Mouse (Mus musculus) cerebellum, postnatal 36 days (tissue): ENCODE measurements at regions not wholly inside any gene's neighbourhood (a gene's known extent, or its start where the extent isn't known, plus 50 kb on each side); places are given as distances from the start of the nearest gene placed in this dataset.
"Not testable (repeated sequence)": the region's sequence is repeated elsewhere in the genome, so short reads cannot be mapped to it uniquely, and the experiment has no call there.

Experiments
- DNase-seq, 2 experiments: peaks; one replicate each; pipeline ENCODE4 v3.0.0; 2021 to 2022; ENCODE audit warnings: mixed read lengths in 2 of 2

- DNase-seq, result no peak
Observed at GRCm38 (mm10) chr8:97234551-97235107, 1346.3 kb upstream of the Got2 start.

DNA sequence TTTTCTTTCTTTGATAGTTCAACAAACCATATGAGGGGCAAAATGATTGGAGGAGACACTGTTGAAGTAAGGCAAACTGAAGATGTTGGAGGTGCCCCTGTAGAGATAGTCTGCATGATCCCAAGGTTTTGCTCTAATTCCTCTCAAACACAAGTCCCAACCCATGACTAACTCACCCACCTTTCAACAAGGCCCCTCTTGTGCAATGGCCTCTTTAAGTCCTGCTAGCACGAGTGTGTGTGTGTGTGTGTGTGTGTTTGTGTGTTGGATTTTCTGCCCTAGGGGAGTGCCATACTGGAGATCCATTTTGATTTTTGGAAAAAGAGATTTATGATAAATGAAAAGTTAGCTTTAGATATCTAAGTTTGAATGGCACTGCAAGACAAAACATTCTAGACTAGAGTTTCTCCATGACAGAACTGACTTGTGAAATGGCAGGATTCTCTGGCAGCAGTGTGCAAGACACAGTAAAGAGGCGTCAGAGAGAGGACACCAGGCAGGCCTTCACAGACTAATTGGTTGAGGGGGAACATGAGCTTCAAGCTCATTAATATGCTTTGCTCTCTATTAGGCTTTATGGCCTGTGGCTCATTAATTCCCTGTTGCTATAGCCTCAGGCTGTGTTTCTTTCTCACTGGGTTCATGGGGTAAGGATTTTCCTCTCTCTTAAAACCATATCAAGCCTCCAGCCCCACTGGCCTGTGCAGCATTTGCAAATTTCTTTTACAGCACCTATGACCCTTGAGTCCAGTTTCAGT is 1344.5 kb upstream of the Got2 start:
- no peak for DNase-seq

- no peak for DNase-seq
Observed at GRCm38 (mm10) chr8:97231652-97232051, 1343.3 kb upstream of the Got2 start.

DNA sequence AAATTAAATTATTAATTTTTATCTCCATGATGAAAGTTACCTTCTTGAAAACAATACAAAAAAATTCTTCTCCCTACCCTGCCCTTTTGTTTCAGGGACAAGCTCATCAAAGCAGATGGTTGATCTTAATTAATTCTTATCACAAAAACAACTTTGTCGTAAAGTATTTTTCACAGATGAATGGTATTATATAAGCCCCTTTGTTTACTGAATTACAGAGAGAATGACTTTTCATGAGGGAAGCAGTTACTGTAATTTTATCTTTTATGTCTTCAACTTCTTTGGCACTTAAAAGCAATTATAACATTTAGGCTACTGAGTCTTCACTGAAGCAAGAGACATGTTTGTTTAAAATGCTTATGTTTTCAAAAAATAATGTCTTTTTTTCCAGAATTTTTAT is 1303.5 kb upstream of the Got2 start:
- DNase-seq, result no peak

GRCm38 (mm10) chr8:97183831-97184230 is 1295.5 kb upstream of the Got2 start:
- DNase-seq, result peak; percentile 13 to 29

DNA sequence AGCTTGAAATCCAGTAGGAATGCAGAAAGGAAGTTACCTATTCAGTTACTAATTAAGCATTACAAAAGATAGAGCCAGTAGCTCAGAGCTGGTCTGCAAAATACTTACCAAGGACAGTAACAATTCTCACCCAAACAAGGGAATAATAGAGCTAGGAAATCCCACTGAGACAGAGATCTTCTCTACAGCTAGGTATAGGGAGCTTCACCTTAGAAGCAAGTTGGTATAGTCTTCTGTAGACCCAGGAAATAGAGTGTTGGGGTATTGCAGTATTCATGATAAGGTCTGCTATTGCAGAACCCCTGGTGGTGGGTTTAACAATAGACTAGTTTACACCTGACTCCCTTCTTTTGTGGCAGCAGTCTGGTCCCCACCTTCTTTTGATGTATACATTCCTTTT is 1294.1 kb upstream of the Got2 start:
- not testable (repeated sequence) for DNase-seq
